Mouse (Mus musculus) kidney, adult 2 months (tissue): ENCODE data around the gene Pmm1. TPM values are rescaled to one million over a fixed set of nuclear protein-coding genes. Genes with fewer than 3 reads are reported as not detected.

Experiments used
- DNase-seq: peaks from one replicate; pipeline ENCODE4 v3.0.0; 2021
- H3K27ac ChIP-seq: fragments of 200-500 bp; 2 replicates; pipeline ENCODE4 v1.5.1; 2012; ENCODE audit warnings: low read depth, low read length, control low read depth, inconsistent platforms; ENCODE audit not compliant: insufficient read depth
- H3K27me3 ChIP-seq: fragments of 200-500 bp; replicated peaks from 2 replicates; pipeline ENCODE4 v1.6.1; 2012; ENCODE audit warnings: mild to moderate bottlenecking, moderate library complexity, low read length, inconsistent platforms; ENCODE audit not compliant: control insufficient read depth, insufficient read depth
- H3K36me3 ChIP-seq: fragments of 200-500 bp; 2 replicates; pipeline ENCODE4 v1.6.1; 2012; ENCODE audit warnings: mild to moderate bottlenecking, moderate library complexity, low read length, inconsistent platforms; ENCODE audit not compliant: control insufficient read depth, insufficient read depth
- H3K4me1 ChIP-seq: fragments of 200-500 bp; 2 replicates; pipeline ENCODE4 v1.6.1; 2011; ENCODE audit warnings: low read length; ENCODE audit not compliant: control insufficient read depth, insufficient read depth
- H3K4me3 ChIP-seq: fragments of 200-500 bp; 2 replicates; pipeline ENCODE4 v1.5.1; 2011; ENCODE audit warnings: mild to moderate bottlenecking, low read depth, low read length, control low read depth; ENCODE audit not compliant: insufficient read depth
- CTCF ChIP-seq: fragments of 200-500 bp; conservative IDR thresholded peaks from 2 replicates; pipeline ENCODE4 v1.5.1; 2011; ENCODE audit warnings: low read depth, mild to moderate bottlenecking, control low read depth, low read length, moderate library complexity, mixed read lengths; ENCODE audit not compliant: insufficient read depth, insufficient read length
- POLR2A ChIP-seq: fragments of 200-500 bp; IDR thresholded peaks from one replicate; pipeline ENCODE4 v1.6.1; 2011; ENCODE audit warnings: low read depth, low read length, control low read depth
- WGBS: fragments of 180-500 bp; shearing (Covaris S2); methylation state at CpG from one replicate; pipeline ENCODE4 v1.1.7; 2018; 5-methylcytosine and 5-hydroxymethylcytosine counted together
- polyA plus RNA-seq: library from polyadenylated mRNA; depleted of rRNA; stranded (reverse); fragments of >200 nt; gene quantifications from 2 replicates; pipeline ENCODE4 v1.2.3, GENCODE M21; 2012; rRNA removed

Pmm1 gene
- polyA plus RNA-seq, 1 experiment, result 50.7 TPM

DNA sequence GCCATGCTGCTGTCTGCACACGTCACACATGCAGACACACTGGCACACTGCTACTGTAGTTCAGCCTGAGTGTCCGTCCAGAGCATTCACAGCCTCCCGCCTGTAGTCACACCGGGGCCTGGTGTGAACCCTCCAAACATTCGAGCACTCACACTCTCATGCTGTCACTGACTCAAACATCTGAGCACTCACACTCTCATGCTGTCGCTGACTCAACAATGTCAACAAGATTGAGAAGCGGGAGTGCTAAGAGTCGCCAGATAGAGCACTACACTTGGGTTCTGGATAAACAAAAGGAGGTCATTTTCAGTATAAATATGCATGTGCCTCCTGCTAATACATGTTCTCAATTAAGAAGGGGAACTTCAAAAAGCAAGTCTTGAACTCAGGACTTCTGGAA, 52.8 kb downstream of the Pmm1 start:
- Histone ChIP-seq H3K4me3 (no peak overlapping the region), H3K27ac (no peak overlapping the region), H3K4me1 (no peaks in the 10 kb centered on the region), H3K27me3 (no peaks in the 10 kb centered on the region), H3K36me3 (peaks cover 4% of the 10 kb centered on the region)
- WGBS, result 86% methylated on average over 8 of the region's 8 CpGs
- no peak for TF ChIP-seq POLR2A
- TF ChIP-seq CTCF, result no peak
- DNase-seq, result no peak

DNA sequence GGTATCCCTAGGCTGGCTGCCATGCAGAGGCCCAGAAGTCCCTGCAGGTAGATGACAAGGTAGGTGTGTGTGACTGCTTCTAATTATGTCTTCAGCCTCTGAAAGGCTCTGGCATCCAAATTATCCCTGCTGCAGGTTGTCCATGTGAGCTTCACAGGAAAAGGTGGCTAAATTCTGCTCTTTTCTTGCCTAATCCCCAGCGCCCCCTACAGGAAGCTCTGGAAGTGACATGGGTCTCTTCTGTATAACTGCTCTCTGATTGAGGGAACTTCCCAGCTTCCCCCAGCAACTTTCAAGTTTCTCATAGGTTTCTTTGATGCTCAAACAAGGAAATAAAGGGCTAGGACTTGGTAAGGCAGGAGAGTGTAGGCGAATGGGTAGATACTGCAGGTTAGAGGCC, 55.8 kb downstream of the Pmm1 start:
- Histone ChIP-seq H3K27me3 (no peaks in the 10 kb centered on the region), H3K36me3 (peaks cover 5% of the 10 kb centered on the region), H3K4me1 (no peaks in the 10 kb centered on the region), H3K27ac (no peak overlapping the region), H3K4me3 (no peak overlapping the region)
- peak; percentile 62 for TF ChIP-seq CTCF
- no peak for TF ChIP-seq POLR2A
- WGBS, result 40% methylated on average over 2 of the region's 2 CpGs
- DNase-seq, result peak; percentile 73

Other genes with a start within 250 kb of the Pmm1 start
- gene Zc3h7b, start 215.9 kb downstream of the Pmm1 start, polyA plus RNA-seq, result 46.5 and 47.3 TPM in 2 replicates
- 24.6 and 25.8 TPM in 2 replicates for gene Rangap1, start 215.4 kb downstream of the Pmm1 start, polyA plus RNA-seq
- gene Tef, start 158.5 kb downstream of the Pmm1 start, polyA plus RNA-seq, result 121 and 131 TPM in 2 replicates
- gene Tob2, start 102.1 kb downstream of the Pmm1 start, polyA plus RNA-seq, result 31.6 and 40.3 TPM in 2 replicates
- gene Phf5a, start 89.0 kb downstream of the Pmm1 start, polyA plus RNA-seq, result 33.5 and 47.4 TPM in 2 replicates
- gene Aco2, start 88.6 kb downstream of the Pmm1 start, polyA plus RNA-seq, result 890 and 915 TPM in 2 replicates
- 16.1 and 20.2 TPM in 2 replicates for gene Polr3h, start 34.7 kb downstream of the Pmm1 start, polyA plus RNA-seq
- 5.6 and 6.0 TPM in 2 replicates for gene Csdc2, start 24.2 kb downstream of the Pmm1 start, polyA plus RNA-seq
- 0.08 and 0.15 TPM in 2 replicates for gene 1700029P11Rik, start 19.6 kb upstream of the Pmm1 start, polyA plus RNA-seq
- 15.6 and 22.1 TPM in 2 replicates for gene Xrcc6, start 26.9 kb upstream of the Pmm1 start, polyA plus RNA-seq
- 29.0 and 29.8 TPM in 2 replicates for gene Desi1, start 72.9 kb upstream of the Pmm1 start, polyA plus RNA-seq
- 48.7 and 58.2 TPM in 2 replicates for gene Snu13, start 86.7 kb upstream of the Pmm1 start, polyA plus RNA-seq
- 0.01 and 0.02 TPM in 2 replicates for gene 4930407I10Rik, start 98.2 kb upstream of the Pmm1 start, polyA plus RNA-seq
- not detected in 2 replicates for gene Mei1, start 109.1 kb upstream of the Pmm1 start, polyA plus RNA-seq
- gene Ccdc134, start 167.0 kb upstream of the Pmm1 start, polyA plus RNA-seq, result 6.9 and 7.5 TPM in 2 replicates
- gene Srebf2, start 186.3 kb upstream of the Pmm1 start, polyA plus RNA-seq, result 102 and 118 TPM in 2 replicates